Mouse (Mus musculus) heart, postnatal 36 days (tissue): Measurements from ENCODE around the gene Lgals2. TPM values are rescaled to one million over a fixed set of nuclear protein-coding genes. Genes with fewer than 3 reads are reported as not detected.
A peak's percentile ranks its signal among the peaks of the same experiment; 100 is the strongest.
"Not testable (repeated sequence)": the region's sequence is repeated elsewhere in the genome, so short reads cannot be mapped to it uniquely, and the experiment has no call there.

Experiments
- DNase-seq, 2 experiments: peaks; one replicate each; pipeline ENCODE4 v3.0.0; 2021 to 2022
- intact Hi-C: fragments of 180-260 bp; cut with DNase I; formaldehyde crosslinking; loops from one replicate; pipeline ENCODE4 v1.15.1; 2025
- total RNA-seq, 2 experiments: library from RNA; stranded (reverse); gene quantifications; 2 replicates each; pipeline ENCODE4 v1.2.3; 2021

Gene Lgals2
- total RNA-seq = under 1 TPM in 1 of 2 experiments, not detected in 1; 0.56 TPM

DNA sequence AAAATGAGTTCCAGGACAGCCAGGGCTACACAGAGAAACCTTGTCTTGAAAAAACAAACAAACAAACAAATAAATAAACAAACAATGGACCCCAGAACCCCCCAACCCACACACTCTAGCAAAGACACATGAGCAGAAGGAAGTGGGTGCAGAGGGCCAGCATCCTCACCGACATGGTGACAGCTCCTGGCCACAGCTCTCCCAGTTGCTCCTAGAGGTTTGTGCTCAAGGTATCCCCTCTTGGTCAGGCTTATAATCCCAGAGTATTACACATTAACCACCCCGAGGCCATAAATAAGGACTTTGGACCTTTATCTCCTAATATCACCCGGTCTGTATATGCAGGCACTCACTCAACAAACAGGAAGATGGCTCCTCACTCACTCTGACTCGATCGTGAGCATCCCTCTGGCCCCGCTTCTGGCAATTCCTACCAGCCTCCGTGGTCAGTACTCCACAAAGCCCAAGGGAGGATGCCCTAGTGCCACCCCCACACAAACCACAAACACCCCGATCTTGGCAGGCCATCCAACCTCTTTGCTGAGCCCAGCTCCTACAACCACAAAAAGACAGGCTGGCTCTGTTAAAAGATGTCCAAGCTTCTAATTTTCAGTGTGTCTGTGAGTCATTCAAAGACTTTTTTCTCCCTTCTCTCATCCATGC lies at the start of gene Lgals2:
Lgals2 (minus strand) TSS at position 227 of the 663 bp plus-strand sequence.
- no peak for DNase-seq
- intact Hi-C loops = no loop called here

- DNase-seq = peak; percentile 86
- intact Hi-C loops = loop anchor here (5.0 kb wide), 1 partner anchor 39 kb away; no protein-coding TSS in a partner anchor
Measured at GRCm38 (mm10) chr15:78903243-78903642, 47.9 kb upstream of the Lgals2 start.

DNA sequence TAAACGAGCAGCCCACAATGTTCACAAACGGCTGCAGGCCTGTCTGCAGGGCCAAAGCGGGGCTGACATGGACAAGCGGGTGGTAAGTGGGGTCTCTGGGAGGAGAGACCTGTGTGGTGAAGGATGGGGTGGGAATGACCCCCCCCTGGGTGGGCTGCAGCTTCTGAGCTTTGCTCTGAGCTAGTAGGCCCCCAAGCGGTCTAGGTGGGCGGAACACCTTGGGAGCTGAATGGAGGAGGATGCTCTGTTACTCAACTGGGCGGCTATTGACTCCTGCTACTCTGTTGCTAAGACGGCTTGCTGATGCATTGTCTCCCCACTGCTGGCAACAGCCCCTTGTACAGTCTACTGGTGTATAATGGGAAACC lies 46.1 kb upstream of the Lgals2 start:
- DNase-seq = no peak

DNA sequence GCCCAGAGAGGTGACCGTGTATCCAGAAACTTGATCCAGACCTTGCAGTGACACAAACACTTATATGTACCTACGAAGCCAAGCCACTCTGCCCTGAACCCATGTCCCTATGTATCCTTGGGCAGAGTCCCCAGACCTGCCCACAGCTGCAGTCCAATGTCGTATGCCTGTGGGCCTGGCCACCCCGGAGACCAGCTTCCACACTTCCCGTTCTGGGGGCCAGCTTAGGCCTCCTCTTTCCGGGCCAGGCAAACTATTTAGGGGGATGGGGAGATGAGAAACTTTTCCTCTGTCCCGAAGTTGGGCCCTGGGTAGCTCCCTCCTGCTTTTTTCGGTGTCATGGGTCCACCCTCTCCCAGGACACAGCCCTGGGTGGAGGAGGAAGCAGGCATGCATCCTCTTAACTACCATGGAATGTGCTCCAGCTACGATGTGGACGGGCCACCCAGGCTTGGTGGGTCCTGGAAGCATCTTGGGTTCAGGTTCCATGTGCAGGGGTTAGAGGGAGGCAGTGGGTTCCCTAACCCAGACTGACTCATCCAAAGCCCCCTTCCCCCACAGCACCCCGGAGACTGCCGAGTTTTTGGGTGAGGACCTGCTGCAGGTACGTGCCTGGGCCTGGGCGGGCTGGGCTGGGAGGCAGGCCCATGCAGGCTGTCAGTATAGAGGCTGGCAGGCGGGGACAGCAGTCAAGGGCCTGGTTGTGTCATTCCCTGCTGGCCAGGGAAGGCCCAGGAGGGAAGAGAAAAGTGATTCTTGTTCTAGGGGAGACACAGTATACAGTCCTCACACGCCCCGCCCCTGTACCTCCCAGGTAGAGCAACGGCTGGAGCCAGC lies 45.5 kb upstream of the Lgals2 start:
- intact Hi-C loops = loop anchor here (5.0 kb wide), 1 partner anchor 41 kb away; no protein-coding TSS in a partner anchor

More for the DNA sequence above, 46.1 kb upstream of the Lgals2 start:
- intact Hi-C loops = loop anchor here (5.0 kb wide), 1 partner anchor 41 kb away; no protein-coding TSS in a partner anchor

GRCm38 (mm10) chr15:78899740-78900584 lies 44.6 kb upstream of the Lgals2 start, which contains the start of gene Sh3bp1:
Gene Sh3bp1 (plus strand): TSS chr15:78899768.
- DNase-seq = peak; percentile 67

More for the DNA sequence above, 45.5 kb upstream of the Lgals2 start:
- no peak for DNase-seq

DNA sequence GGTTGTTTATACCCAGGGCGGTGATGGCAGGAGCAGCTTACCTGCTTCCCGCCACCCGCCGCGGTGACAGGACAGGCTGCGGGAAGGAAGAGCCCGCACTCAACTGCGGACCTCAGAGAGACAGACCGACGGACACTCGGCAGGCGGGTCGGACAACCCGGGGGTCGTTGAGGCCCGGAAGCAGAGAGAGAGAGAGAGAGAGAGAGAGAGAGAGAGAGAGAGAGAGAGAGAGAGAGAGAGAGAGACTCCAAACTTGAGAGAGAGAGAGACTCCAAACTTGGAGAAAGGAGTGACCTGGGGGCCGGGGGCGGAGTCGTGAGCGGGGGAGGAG lies 44.0 kb upstream of the Lgals2 start, which contains the start of gene Gm49510:
Gm49510 (plus strand) TSS at position 259 of the 331 bp plus-strand sequence.
- intact Hi-C loops = no loop called here
- no peak for DNase-seq

More at GRCm38 (mm10) chr15:78899740-78900584, 44.6 kb upstream of the Lgals2 start, which contains the start of gene Sh3bp1:
- intact Hi-C loops = loop anchor here (5.0 kb wide), 1 partner anchor 42 kb away; no protein-coding TSS in a partner anchor

DNA sequence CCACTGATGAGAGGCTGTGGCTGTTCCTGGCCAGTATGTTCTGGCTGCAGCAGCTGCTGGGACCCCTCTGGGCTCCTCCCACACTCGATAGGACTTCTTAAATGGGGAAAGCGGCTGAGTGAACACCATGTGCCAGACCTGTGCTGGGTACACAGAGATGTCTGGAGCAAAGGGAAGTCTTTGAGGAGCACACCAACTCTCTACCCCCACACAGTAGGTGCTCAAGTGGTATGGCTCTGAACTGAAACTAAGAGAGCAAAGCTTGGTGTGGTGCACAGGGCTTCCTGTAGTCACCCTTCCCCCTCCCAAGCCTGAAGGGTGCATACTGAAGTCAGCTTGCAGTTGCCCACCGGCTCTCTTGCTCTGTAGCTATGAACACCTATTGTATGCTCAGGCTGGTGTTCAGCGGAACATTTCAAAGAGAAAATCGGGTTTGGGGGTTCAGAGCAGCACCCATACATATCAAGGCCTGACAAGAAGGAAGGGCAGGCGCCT lies 43.2 kb upstream of the Lgals2 start:
- no peak for DNase-seq
- intact Hi-C loops = no loop called here

DNA sequence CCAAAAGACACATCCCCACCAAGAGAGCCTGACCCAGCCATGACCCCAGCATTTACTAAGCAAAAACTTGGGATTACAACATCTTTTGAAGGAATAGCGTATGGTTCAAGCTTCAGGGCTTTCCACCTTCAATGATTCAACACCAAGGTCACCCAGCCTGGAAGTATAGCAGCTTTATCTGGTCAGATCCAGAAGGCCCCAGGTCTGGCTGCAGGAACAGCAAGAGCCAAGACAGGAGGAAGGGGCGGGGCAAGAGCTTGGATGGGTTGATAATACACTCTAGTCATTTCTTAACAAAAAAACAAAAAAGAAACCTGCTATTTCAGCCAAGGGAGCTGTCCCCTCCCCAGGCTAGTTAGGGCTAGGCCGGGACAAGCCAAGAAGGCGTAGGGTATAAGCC lies 42.2 kb upstream of the Lgals2 start:
- DNase-seq = no peak
- intact Hi-C loops = no loop called here

DNA sequence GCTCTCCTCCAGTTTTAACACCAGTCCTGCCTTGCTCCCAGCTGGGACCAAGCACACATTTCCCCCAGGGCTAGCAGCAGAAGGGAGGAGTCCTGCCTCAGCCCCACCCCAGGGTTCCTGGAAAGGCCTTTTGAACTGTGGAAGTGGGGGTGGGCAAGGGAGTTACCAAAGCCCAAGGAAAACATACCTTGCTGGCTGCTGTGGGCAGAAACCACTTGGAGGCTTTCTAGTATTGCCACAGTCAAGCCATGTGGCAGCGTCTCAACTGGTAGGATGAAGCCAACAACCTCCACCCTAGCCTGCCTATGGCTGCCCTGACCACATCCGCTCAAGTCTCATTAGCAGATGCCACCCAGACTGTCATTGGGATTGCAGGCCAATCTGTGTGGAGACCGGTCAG lies 40.8 kb upstream of the Lgals2 start:
- DNase-seq = no peak
- intact Hi-C loops = no loop called here

DNA sequence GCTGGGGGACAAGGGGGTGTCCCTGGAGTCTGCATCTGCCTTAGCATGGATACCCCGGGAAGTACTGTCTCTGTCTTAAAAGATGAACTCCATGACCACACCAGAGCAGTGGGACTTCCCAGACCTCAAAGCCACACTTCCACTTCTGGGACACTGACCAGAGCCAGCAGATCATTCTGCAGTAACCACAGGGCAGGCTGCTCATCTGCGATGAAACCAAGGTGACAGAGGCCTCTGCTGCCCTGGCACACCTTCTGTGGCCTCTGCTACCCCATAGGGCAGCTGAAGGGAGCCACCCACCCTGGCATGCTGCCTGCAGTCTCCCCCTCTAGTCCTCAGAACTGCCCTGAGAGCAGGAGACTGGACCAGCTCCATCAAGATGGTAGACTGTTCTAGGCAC lies 40.4 kb upstream of the Lgals2 start:
- no peak for DNase-seq
- intact Hi-C loops = no loop called here

GRCm38 (mm10) chr15:78894726-78895125 lies 39.4 kb upstream of the Lgals2 start:
- DNase-seq = no peak
- intact Hi-C loops = no loop called here

- intact Hi-C loops = no loop called here
- DNase-seq = no peak
Measured at GRCm38 (mm10) chr15:78892440-78892839, 37.1 kb upstream of the Lgals2 start.

DNA sequence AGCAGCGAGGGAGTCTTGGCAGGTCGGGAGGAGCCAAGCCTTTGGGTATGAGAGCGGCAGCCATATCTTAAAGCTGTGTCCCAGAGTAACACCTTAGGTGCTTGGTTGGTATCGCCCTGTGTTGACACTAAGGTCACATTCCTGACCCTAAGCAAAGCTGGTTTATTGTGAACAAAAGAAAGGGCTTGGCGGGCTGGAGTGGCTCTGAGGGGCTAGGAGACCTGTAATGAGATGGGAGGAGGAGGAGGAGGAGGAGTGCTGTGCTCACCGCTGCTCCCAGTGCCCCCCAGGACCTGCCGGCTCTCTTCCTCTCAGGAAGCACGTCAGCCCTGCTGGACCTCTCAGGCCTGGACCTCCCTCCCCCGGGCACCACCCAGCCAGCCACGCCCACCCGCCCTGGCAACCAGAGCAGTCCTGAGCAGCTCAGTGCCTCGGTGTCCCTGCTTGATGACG lies 34.1 kb upstream of the Lgals2 start:
- no peak for DNase-seq
- intact Hi-C loops = no loop called here

GRCm38 (mm10) chr15:78881828-78882227 lies 26.5 kb upstream of the Lgals2 start:
- no peak for DNase-seq
- intact Hi-C loops = no loop called here

DNA sequence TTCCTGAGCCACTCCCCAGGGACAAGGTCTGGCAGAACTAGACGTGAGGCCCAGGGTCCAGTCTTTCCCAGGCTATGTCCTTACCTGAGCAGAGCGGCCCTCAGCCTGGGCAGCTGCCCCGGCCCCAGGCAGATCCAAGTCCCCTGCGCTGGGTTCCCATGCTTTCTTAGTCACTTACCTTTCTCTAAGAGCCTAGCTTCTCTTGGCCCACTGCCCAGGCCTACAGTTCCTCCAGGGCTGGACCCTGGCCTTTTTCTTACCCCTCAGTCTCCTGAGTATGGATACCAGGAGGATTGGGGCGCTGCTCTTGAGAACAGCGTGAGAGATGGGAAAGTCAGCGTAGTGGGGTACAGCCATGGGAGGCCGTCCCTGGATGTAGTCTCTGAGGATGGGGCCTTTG lies 25.1 kb upstream of the Lgals2 start:
- intact Hi-C loops = no loop called here
- no peak for DNase-seq

DNA sequence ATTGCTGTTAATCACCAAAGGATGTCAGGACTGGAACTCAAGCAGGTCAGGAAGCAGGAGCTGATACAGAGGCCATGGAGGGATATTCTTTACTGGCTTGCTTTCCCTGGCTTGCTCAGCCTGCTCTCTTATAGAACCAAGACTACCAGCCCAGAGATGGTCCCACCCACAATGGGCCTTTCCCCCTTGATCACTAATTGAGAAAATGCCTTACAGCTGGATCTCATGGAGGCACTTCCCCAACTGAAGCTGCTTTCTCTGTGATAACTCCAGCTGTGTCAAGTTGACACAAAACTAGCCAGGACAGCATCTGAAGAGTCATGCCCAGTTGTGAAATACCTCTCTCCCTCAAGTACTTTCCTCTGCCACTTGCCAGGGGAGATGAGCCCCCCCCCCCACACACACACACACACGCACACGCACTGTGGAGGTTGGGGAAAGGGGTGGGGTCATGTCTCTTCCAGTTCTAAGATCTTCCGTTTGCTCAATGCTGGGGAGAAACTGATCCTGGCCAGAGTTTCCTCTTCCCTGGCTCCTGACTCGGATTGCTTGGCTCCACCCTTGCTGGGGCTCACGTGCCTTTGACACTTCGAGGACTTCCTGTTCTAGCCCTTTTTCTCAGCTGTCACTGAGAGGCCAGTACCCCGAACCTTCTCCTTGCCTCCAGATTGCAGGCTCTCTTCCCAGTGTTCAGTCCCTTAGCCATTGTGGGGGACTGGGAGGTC lies 23.6 kb upstream of the Lgals2 start:
- peak in 1 of 2 experiments; percentile 43 for DNase-seq
- intact Hi-C loops = not testable (repeated sequence)

GRCm38 (mm10) chr15:78877810-78878390 lies 22.6 kb upstream of the Lgals2 start:
- intact Hi-C loops = loop anchor here (2.0 kb wide), 1 partner anchor 57 kb away; the partner anchor contains the start of gene Nol12
- peak in 1 of 2 experiments; percentile 37 for DNase-seq

DNA sequence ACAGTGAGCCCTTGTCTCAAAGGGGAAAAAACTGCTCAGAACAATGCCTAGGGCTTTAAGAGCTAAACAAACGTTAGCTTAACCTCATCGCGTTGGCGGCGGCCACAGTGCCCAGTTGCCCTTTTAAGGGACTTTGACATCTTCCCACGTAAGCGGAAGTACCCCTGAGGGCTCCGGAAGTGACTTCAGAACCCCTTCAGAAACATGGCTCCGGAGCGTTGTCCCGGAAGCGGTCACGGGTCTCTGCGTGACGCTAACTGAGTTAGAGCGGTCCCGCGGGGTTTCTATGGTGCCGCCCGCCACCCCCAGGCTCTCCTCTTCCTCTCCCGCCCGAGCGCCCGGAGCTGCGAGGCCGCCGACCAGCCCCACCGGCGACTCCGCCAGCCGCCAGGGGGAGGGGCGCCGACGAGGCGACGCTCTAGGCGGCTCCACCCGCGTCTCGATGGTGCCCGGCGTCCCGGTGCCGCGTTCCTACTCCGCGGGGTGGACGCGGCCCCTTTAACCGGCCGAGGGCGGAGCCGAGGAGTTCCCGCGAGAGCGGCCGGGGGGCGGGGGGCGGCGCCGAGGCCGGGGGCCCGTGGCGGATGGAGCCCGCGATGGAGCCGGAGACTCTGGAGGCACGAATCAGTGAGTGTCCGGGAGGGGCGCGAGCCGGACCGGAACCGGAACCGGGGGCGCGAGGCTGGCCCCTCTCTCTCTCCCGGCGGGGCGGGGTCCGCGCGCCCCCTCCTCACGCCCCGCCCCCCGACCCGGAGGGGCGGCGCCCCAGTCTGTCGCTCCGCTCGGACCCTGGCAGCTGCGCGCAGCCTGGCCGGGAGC lies 21.9 kb upstream of the Lgals2 start, which contains the start of gene Gga1:
Gga1 (plus strand) TSS at position 200 of the 819 bp plus-strand sequence.
- peak; percentile 92 to 96 for DNase-seq
- intact Hi-C loops = loop anchor here (2.0 kb wide), 1 partner anchor 58 kb away; the partner anchor contains the start of gene Nol12
